Mouse (Mus musculus) thymus, postnatal 36 days (tissue): ENCODE measurements around the gene Gng8.

Experiments used
- DNase-seq, 2 experiments: peaks; one replicate each; pipeline ENCODE4 v3.0.0; 2022; ENCODE audit warnings: mixed read lengths in 2 of 2

The Gng8 gene

GRCm38 (mm10) chr7:16891641-16892351 is at the start of gene Gng8:
Gene Gng8, plus strand, starts transcription at chr7:16891786.
- peak; percentile 78 to 79 for DNase-seq

GRCm38 (mm10) chr7:16842645-16843063 is 48.9 kb upstream of the Gng8 start, which contains the start of gene Prkd2:
Gene Prkd2, plus strand, starts transcription at chr7:16842902.
- DNase-seq: peak; percentile 96

- peak; percentile 80 to 89 for DNase-seq
Measured at GRCm38 (mm10) chr7:16843441-16844171, 48.0 kb upstream of the Gng8 start.

- DNase-seq: no peak
Measured at GRCm38 (mm10) chr7:16844696-16845071, 46.9 kb upstream of the Gng8 start.

- DNase-seq: peak; percentile 83 to 90
Measured at GRCm38 (mm10) chr7:16845072-16845819, 46.3 kb upstream of the Gng8 start.

- DNase-seq: no peak
Measured at GRCm38 (mm10) chr7:16845820-16846167, 45.8 kb upstream of the Gng8 start.

GRCm38 (mm10) chr7:16846775-16847174 is 44.8 kb upstream of the Gng8 start:
- DNase-seq: no peak

- DNase-seq: no peak
Measured at GRCm38 (mm10) chr7:16847507-16847906, 44.1 kb upstream of the Gng8 start.

- peak; percentile 54 to 63 for DNase-seq
Measured at GRCm38 (mm10) chr7:16848579-16848978, 43.0 kb upstream of the Gng8 start.

- no peak for DNase-seq
Measured at GRCm38 (mm10) chr7:16851636-16852035, 40.0 kb upstream of the Gng8 start.

- no peak for DNase-seq
Measured at GRCm38 (mm10) chr7:16853302-16853831, 38.2 kb upstream of the Gng8 start.

- peak; percentile 55 to 57 for DNase-seq
Measured at GRCm38 (mm10) chr7:16858336-16858735, 33.2 kb upstream of the Gng8 start.

- peak in 1 of 2 experiments; percentile 55 for DNase-seq
Measured at GRCm38 (mm10) chr7:16859902-16860651, 31.5 kb upstream of the Gng8 start.

- DNase-seq: no peak
Measured at GRCm38 (mm10) chr7:16867488-16867887, 24.1 kb upstream of the Gng8 start.

- no peak for DNase-seq
Measured at GRCm38 (mm10) chr7:16869497-16869896, 22.1 kb upstream of the Gng8 start.

- DNase-seq: no peak
Measured at GRCm38 (mm10) chr7:16871600-16871999, 20.0 kb upstream of the Gng8 start.

- no peak for DNase-seq
Measured at GRCm38 (mm10) chr7:16872478-16872877, 19.1 kb upstream of the Gng8 start.

GRCm38 (mm10) chr7:16873392-16873791 is 18.2 kb upstream of the Gng8 start:
- no peak for DNase-seq

GRCm38 (mm10) chr7:16874190-16874589 is 17.4 kb upstream of the Gng8 start:
- peak; percentile 75 to 80 for DNase-seq

- DNase-seq: peak; percentile 98 to 99
Measured at GRCm38 (mm10) chr7:16874756-16875309, 16.8 kb upstream of the Gng8 start.

GRCm38 (mm10) chr7:16875310-16875325 is 16.5 kb upstream of the Gng8 start, which contains the start of gene Dact3:
Gene Dact3, plus strand, starts transcription at chr7:16875317.
- DNase-seq: no peak

GRCm38 (mm10) chr7:16875326-16875725 is 16.3 kb upstream of the Gng8 start:
- no peak for DNase-seq

- DNase-seq: no peak
Measured at GRCm38 (mm10) chr7:16876006-16876405, 15.6 kb upstream of the Gng8 start.
